Mouse (Mus musculus) limb, embryonic 14.5 days (tissue): Measurements from ENCODE around the gene Pnpla6. TPM values are rescaled to one million over a fixed set of nuclear protein-coding genes. Genes with fewer than 3 reads are reported as not detected.
A peak's percentile ranks its signal among the peaks of the same experiment; 100 is the strongest.

Source experiments
- ATAC-seq: fragments of 200-750 bp; cut with Nextera tagmentation; 2 replicates; pipeline ENCODE4 v1.8.0; 2017; ENCODE audit warnings: low read depth, moderate number of reproducible peaks, moderate TSS enrichment; ENCODE audit not compliant: low FRiP score
- DNase-seq: peaks from one replicate; pipeline ENCODE4 v3.0.0-alpha.2; 2015; ENCODE audit warnings: low spot score
- H3K27ac ChIP-seq: fragments of 300-500 bp; sonication (generic); replicated peaks from 2 replicates; pipeline ENCODE4 v1.5.1; 2014; ENCODE audit warnings: low read depth, mild to moderate bottlenecking, low read length, moderate library complexity, mixed read lengths
- H3K27me3 ChIP-seq: fragments of 300-500 bp; sonication (generic); 2 replicates; pipeline ENCODE4 v1.6.1; 2014; ENCODE audit warnings: low read length, mixed read lengths; ENCODE audit not compliant: control insufficient read depth, insufficient read depth
- H3K36me3 ChIP-seq: fragments of 300-500 bp; sonication (generic); 2 replicates; pipeline ENCODE4 v1.6.1; 2014; ENCODE audit warnings: mild to moderate bottlenecking, low read length, moderate library complexity, mixed read lengths; ENCODE audit not compliant: control insufficient read depth, insufficient read depth
- H3K4me1 ChIP-seq: fragments of 300-500 bp; sonication (generic); 2 replicates; pipeline ENCODE4 v1.6.1; 2014; ENCODE audit warnings: antibody characterized with exemption, low read length, mixed read lengths; ENCODE audit not compliant: control insufficient read depth, insufficient read depth
- H3K4me2 ChIP-seq: fragments of 300-500 bp; sonication (generic); replicated peaks from 2 replicates; pipeline ENCODE4 v1.6.1; 2014; ENCODE audit warnings: low read depth, mild to moderate bottlenecking, low read length, moderate library complexity; ENCODE audit not compliant: severe bottlenecking
- H3K4me3 ChIP-seq: fragments of 300-500 bp; sonication (generic); replicated peaks from 2 replicates; pipeline ENCODE4 v1.5.1; 2014; ENCODE audit warnings: low read length
- H3K9ac ChIP-seq: fragments of 300-500 bp; sonication (generic); 2 replicates; pipeline ENCODE4 v1.6.1; 2014; ENCODE audit warnings: mild to moderate bottlenecking, low read depth, low read length, moderate library complexity; ENCODE audit not compliant: severe bottlenecking
- H3K9me3 ChIP-seq: fragments of 300-500 bp; sonication (generic); 2 replicates; pipeline ENCODE4 v1.6.1; 2016; ENCODE audit warnings: low read length; ENCODE audit not compliant: control insufficient read depth
- POLR2A ChIP-seq: fragments of 200-500 bp; IDR thresholded peaks from 2 replicates; pipeline ENCODE4 v1.8.0; 2012; ENCODE audit warnings: inconsistent platforms, mild to moderate bottlenecking, moderate library complexity, borderline replicate concordance; ENCODE audit not compliant: insufficient read depth, insufficient read length; ENCODE audit errors: extremely low read depth
- WGBS: fragments of 180-500 bp; shearing (Covaris S2); extraction: QIAGEN DNeasy Blood & Tissue Kit; methylation state at CpG from one replicate; pipeline ENCODE4 v1.1.7; 2014; 5-methylcytosine and 5-hydroxymethylcytosine counted together
- polyA plus RNA-seq, 2 experiments: library from polyadenylated mRNA; depleted of rRNA in 1 of 2; stranded (reverse) in 1 of 2; unstranded in 1 of 2; fragments of >200 nt; fragmentation: Nextera tagmentation in 1 of 2; extraction: Ambion mirVana in 1 of 2; gene quantifications; 2 replicates each; pipeline versions ENCODE4 v1.2.1 to v1.2.3; 2012 to 2014

Gene Pnpla6
- polyA plus RNA-seq, 2 experiments = 18.8 to 51.8 TPM

GRCm38 (mm10) chr8:3485192-3485591 is 30.0 kb upstream of the Pnpla6 start:
- Histone ChIP-seq H3K4me2 (no peak overlapping the region), H3K9ac (no peak overlapping the region), H3K27ac (no peak overlapping the region), H3K9me3 (no peaks in the 10 kb centered on the region), H3K4me3 (no peak overlapping the region), H3K36me3 (no peaks in the 10 kb centered on the region), H3K4me1 (no peaks in the 10 kb centered on the region), H3K27me3 (no peaks in the 10 kb centered on the region)
- no peak for TF ChIP-seq POLR2A
- ATAC-seq = no peak
- DNase-seq = no peak
- 23% methylated on average over 5 of the region's 5 CpGs for WGBS

GRCm38 (mm10) chr8:3492901-3493844 is 22.0 kb upstream of the Pnpla6 start, which contains the start of gene Zfp358:
Gene Zfp358, plus strand, starts transcription at chr8:3493138.
- H3K36me3 ChIP-seq = peaks cover 34% of the 10 kb centered on the region
- WGBS = 1% methylated on average over 34 of the region's 64 CpGs
- H3K4me2 ChIP-seq = peak within 1 kb of the TSS; percentile 65
- no peaks in the 10 kb centered on the region for H3K4me1 ChIP-seq
- ATAC-seq (peak; percentile 94), DNase-seq (peak; percentile 87)
- H3K9me3 ChIP-seq = peaks cover 7% of the 10 kb centered on the region; the same call in 1 of the 2 replicates
- no peaks in the 10 kb centered on the region for H3K27me3 ChIP-seq
- TF ChIP-seq POLR2A = peak; percentile 81; the same call in 1 of the 2 replicates
- peak within 1 kb of the TSS; percentile 94 for H3K4me3 ChIP-seq
- H3K27ac ChIP-seq = peak within 1 kb of the TSS; percentile 91
- peak within 1 kb of the TSS; percentile 99 for H3K9ac ChIP-seq

GRCm38 (mm10) chr8:3493845-3494208 is 21.4 kb upstream of the Pnpla6 start:
- peak; percentile 27 for DNase-seq
- no peaks in the 10 kb centered on the region for H3K27me3 ChIP-seq
- WGBS = 26% methylated on average over 6 of the region's 6 CpGs
- H3K27ac ChIP-seq = peak overlapping the region; percentile 91
- peak overlapping the region; percentile 94 for H3K4me3 ChIP-seq
- H3K4me2 ChIP-seq = peak overlapping the region; percentile 65
- peaks cover 34% of the 10 kb centered on the region for H3K36me3 ChIP-seq
- H3K9ac ChIP-seq = peak overlapping the region; percentile 99
- peaks cover 7% of the 10 kb centered on the region; the same call in 1 of the 2 replicates for H3K9me3 ChIP-seq
- no peak for TF ChIP-seq POLR2A
- ATAC-seq = no peak; the same call in 1 of the 2 replicates
- H3K4me1 ChIP-seq = no peaks in the 10 kb centered on the region

- no peak for TF ChIP-seq POLR2A
- peaks cover under 1% of the 10 kb centered on the region for H3K4me1 ChIP-seq
- no peak overlapping the region for H3K4me2 ChIP-seq
- DNase-seq (no peak), ATAC-seq (no peak)
- no peak overlapping the region for H3K27ac ChIP-seq
- H3K9ac ChIP-seq = no peak overlapping the region
- H3K36me3 ChIP-seq = peaks cover 34% of the 10 kb centered on the region
- H3K27me3 ChIP-seq = no peaks in the 10 kb centered on the region
- 96% methylated on average over 43 of the region's 44 CpGs for WGBS
- H3K4me3 ChIP-seq = no peak overlapping the region
- H3K9me3 ChIP-seq = peaks cover 7% of the 10 kb centered on the region; the same call in 1 of the 2 replicates
Measured at GRCm38 (mm10) chr8:3495578-3496427, 19.4 kb upstream of the Pnpla6 start.

GRCm38 (mm10) chr8:3496428-3496748 is 18.8 kb upstream of the Pnpla6 start:
- Histone ChIP-seq H3K4me1 (peaks cover 7% of the 10 kb centered on the region), H3K27ac (no peak overlapping the region), H3K36me3 (peaks cover 34% of the 10 kb centered on the region), H3K4me2 (no peak overlapping the region), H3K9ac (no peak overlapping the region), H3K9me3 (peaks cover 7% of the 10 kb centered on the region; the same call in 1 of the 2 replicates), H3K4me3 (no peak overlapping the region), H3K27me3 (no peaks in the 10 kb centered on the region)
- 92% methylated on average over 10 of the region's 15 CpGs for WGBS
- ATAC-seq = no peak
- no peak for TF ChIP-seq POLR2A
- DNase-seq = no peak
